Mouse (Mus musculus): ENCODE measurements around the gene Actn2. TPM values are rescaled to one million over a fixed set of nuclear protein-coding genes. Genes with fewer than 3 reads are reported as not detected.

Gene Actn2
- 1.5 and 3.0 TPM in 2 replicates for polyA plus RNA-seq (2016; fragmentation: Nextera tagmentation; extraction: Ambion mirVana)

DNA sequence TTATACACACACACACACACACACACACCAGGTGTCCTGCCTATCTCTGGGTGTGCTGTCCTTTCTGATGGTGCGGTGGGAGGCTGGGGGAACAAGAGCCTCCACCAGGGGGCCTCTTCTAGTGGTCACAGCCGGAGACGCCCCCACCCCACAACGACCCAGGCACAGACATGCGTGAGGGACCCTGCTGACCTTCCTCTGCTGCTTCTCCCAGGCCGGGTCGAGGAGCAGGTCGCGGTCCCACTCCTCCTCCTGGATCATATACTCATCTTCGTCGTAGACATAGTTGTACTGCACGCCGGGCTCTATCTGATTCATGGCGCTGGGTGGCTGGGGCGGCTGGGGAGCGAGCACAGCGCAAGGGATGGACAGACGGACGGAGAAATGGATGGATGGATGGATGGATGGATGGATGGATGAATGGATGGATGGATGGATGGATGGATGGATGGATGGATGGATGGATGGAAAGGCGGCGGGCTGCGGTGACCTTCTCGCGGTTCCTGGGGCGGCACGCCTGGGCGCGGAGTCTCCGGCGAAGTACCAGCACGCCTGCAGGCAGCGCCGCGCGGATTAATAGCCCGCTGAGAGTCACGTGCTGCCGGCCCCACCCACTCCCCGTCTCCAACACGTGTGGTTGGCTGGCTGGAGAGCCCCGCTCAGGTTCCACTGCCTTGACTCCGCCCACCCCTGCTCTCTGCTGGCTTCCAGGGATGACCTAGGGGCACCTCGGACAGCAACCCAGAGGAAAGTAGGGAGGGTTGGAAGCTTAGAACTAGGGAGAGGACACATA lies at the start of gene Actn2:
Gene Actn2 (minus strand): TSS at position 578 of the 793 bp plus-strand sequence.
- WGBS, result under 1% methylated on average over 43 of the region's 43 CpGs
- H3K4me1 ChIP-seq, result peaks cover 14% of the 10 kb centered on the region
- DNase-seq (ENCODE audit: low spot score), result peak; percentile 94

DNA sequence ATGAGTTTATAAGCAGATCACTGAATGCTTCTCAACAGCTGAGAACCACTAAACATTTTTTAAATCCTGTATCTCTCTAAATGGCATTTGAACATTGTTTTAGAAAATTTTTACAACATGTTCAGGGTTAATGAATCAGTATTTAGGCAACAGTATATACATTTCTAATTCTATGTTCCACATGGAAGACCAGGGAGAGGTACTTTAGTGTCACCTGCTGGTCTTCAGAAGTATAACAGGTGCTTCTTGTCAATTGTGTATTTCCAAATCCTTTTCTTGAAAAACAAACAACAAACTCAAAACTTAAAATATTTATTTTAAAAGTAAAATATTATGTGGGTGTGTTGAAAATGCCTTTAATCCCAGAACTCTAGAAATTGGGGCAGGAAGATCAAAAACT lies 45.7 kb upstream of the Actn2 start:
- no peak overlapping the region for H3K4me3 ChIP-seq
- DNase-seq (ENCODE audit: low spot score), result no peak
- H3K27me3 ChIP-seq (replicated peaks; ENCODE audit: low read depth, poor library complexity, severe bottlenecking), result no peaks in the 10 kb centered on the region
- H3K27ac ChIP-seq (replicated peaks), result no peak overlapping the region
- H3K36me3 ChIP-seq (replicated peaks), result no peaks in the 10 kb centered on the region
- no peaks in the 10 kb centered on the region for H3K9me3 ChIP-seq
- no peaks in the 10 kb centered on the region for H3K4me1 ChIP-seq

More for the DNA sequence above, at the start of gene Actn2:
- no peaks in the 10 kb centered on the region for H3K9me3 ChIP-seq
- H3K36me3 ChIP-seq (replicated peaks), result no peaks in the 10 kb centered on the region
- peak within 1 kb of the TSS; percentile 73 for H3K27ac ChIP-seq (replicated peaks)
- peaks cover 5% of the 10 kb centered on the region; the same call in 1 of the 2 replicates for H3K27me3 ChIP-seq (replicated peaks; ENCODE audit: low read depth, poor library complexity, severe bottlenecking)
- peak within 1 kb of the TSS; percentile 56 for H3K4me3 ChIP-seq

DNA sequence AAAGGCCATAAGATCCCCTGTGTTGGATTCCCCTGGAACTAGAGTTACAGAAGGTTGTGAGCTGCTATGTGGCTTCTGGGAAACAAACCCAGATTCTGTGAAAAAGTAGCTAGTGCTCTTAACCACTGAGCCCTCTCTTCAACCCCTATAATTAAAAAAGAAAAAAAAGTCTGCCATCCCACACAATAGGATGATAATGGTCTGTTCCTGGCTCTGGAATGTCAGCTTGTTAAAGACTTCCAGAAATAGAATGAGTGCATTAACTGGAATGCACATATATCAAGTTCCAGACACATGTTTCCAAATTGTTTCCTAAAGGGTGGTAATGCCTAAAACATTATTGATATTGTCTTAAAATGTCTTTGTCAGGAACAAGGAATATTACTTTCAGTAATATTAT lies 44.2 kb upstream of the Actn2 start:
- no peak for DNase-seq (ENCODE audit: low spot score)
- no peaks in the 10 kb centered on the region for H3K4me1 ChIP-seq
- no peaks in the 10 kb centered on the region for H3K36me3 ChIP-seq (replicated peaks)
- no peaks in the 10 kb centered on the region for H3K9me3 ChIP-seq
- no peak overlapping the region for H3K27ac ChIP-seq (replicated peaks)
- H3K4me3 ChIP-seq, result no peak overlapping the region
- no peaks in the 10 kb centered on the region for H3K27me3 ChIP-seq (replicated peaks; ENCODE audit: low read depth, poor library complexity, severe bottlenecking)

DNA sequence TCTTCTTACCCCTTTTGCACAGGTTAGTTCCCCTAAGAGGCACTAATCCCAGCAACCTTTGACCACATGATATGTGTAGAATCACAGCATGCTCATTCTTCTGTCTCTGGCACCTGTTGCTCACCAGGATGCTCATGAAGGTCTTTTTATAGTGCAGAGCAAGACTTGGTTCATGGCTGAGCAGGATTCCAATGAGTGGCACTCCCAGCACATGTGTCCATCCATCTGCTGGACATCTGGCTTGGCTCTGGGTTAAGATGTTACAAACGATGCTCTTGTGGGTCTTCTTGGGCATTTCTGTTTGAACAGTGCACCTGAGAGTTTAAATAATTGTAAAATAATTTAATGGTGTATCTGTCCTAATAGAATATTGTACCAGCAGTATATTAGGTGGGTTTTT lies 36.2 kb upstream of the Actn2 start:
- no peaks in the 10 kb centered on the region for H3K36me3 ChIP-seq (replicated peaks)
- H3K27me3 ChIP-seq (replicated peaks; ENCODE audit: low read depth, poor library complexity, severe bottlenecking), result no peaks in the 10 kb centered on the region
- 70% methylated on average over 1 of the region's 1 CpGs for WGBS
- H3K4me1 ChIP-seq, result no peaks in the 10 kb centered on the region
- no peaks in the 10 kb centered on the region for H3K9me3 ChIP-seq
- no peak overlapping the region for H3K4me3 ChIP-seq
- no peak for DNase-seq (ENCODE audit: low spot score)
- H3K27ac ChIP-seq (replicated peaks), result no peak overlapping the region

DNA sequence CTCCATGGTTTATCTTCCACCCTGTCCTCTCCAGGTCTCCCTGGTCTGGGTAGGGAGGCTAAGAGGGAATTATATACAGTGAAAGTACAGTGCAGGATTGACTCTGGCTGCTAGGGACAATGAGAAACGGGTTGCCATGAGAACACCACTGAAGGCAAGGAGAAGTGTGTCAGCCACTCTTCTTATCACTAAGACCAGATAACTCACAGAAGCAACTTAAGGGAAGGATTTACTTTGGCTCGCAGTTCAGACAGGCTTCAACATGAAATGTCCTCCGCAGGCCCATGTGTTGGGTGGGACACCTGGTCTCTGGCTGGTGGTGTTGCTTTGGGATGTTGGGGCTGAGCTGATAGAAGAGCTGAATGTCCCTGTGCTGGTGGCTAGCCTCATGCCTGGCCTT lies 32.2 kb upstream of the Actn2 start:
- Histone ChIP-seq H3K36me3 (replicated peaks) (no peaks in the 10 kb centered on the region), H3K4me3 (no peak overlapping the region), H3K27ac (replicated peaks) (no peak overlapping the region), H3K9me3 (no peaks in the 10 kb centered on the region), H3K27me3 (replicated peaks; ENCODE audit: low read depth, poor library complexity, severe bottlenecking) (no peaks in the 10 kb centered on the region), H3K4me1 (no peaks in the 10 kb centered on the region)
- no peak for DNase-seq (ENCODE audit: low spot score)
- WGBS, result 85% methylated on average over 3 of the region's 3 CpGs

DNA sequence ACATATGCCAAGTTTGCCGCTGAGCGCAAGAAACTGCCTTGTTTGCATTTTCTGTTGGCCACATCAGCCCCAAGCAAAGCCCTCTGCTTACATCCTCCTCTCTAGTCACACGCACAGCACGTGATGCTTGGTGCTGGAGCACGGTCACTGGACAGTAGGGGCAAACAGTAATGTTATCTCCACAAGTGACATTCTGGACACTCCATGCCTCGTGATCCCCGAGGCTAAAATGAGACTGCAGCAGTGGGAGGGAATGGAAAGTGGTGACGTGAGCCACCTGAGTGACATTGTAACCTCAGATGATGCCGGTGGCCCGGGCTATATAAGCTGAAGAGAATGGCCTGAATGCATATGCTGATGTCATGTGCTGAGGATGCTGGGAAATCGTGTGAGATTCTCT lies 29.4 kb upstream of the Actn2 start:
- Histone ChIP-seq H3K27ac (replicated peaks) (no peak overlapping the region), H3K27me3 (replicated peaks; ENCODE audit: low read depth, poor library complexity, severe bottlenecking) (no peaks in the 10 kb centered on the region), H3K4me3 (no peak overlapping the region), H3K4me1 (no peaks in the 10 kb centered on the region), H3K36me3 (replicated peaks) (no peaks in the 10 kb centered on the region), H3K9me3 (no peaks in the 10 kb centered on the region)
- no peak for DNase-seq (ENCODE audit: low spot score)
- 89% methylated on average over 11 of the region's 11 CpGs for WGBS

DNA sequence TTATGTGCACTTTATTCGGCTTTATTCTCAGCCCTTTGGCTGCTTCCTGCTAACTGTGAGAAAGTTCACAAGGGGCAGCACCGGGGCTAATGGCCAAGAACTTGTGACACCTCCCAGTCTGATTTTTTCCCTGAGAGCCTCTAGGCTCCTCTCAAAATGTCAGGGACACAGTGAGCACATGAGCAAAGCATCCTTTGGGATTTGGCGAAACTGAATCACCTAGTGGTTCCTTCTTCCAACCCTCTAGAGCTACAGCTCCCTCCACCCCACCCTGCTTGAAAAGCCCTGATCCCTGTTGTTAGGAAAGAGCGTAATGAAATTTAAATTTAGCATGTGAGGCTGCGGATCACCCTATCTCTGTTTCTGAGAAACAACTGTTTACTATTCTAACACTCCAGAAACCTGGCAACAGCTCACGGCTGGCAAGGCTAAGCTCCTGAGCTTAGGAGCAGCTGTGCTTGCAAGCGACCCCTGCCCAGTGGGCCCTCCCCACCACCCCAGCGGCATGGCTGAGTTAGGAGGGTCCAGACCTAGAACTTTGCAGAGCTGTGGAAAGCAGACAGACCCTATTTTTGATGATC lies 28.6 kb upstream of the Actn2 start:
- Histone ChIP-seq H3K36me3 (replicated peaks) (no peaks in the 10 kb centered on the region), H3K4me1 (no peaks in the 10 kb centered on the region), H3K9me3 (no peaks in the 10 kb centered on the region), H3K27ac (replicated peaks) (no peak overlapping the region), H3K27me3 (replicated peaks; ENCODE audit: low read depth, poor library complexity, severe bottlenecking) (no peaks in the 10 kb centered on the region), H3K4me3 (no peak overlapping the region)
- 68% methylated on average over 8 of the region's 8 CpGs for WGBS
- no peak for DNase-seq (ENCODE audit: low spot score)

DNA sequence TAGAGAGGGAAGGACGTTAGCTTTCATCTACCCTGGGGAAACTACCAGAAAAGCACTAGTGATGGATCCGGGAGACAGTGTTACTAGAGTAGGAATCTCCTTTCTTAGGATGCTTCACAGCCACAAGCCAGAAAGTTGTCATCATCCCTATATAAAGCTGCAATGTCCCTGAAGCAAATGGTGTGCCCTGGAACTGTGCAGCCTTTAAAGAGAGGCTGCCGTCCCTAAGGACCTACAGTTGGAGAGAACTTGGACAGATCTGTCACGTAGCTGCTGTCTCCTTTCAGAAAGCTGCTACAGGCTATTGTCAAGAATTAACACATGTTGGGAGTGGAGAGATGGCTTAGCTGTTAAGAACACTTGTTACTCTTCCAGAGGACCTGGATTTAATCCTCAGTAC lies 20.9 kb upstream of the Actn2 start:
- no peaks in the 10 kb centered on the region for H3K9me3 ChIP-seq
- DNase-seq (ENCODE audit: low spot score), result no peak
- no peak overlapping the region for H3K27ac ChIP-seq (replicated peaks)
- H3K27me3 ChIP-seq (replicated peaks; ENCODE audit: low read depth, poor library complexity, severe bottlenecking), result no peaks in the 10 kb centered on the region
- WGBS, result 88% methylated on average over 4 of the region's 4 CpGs
- H3K4me3 ChIP-seq, result no peak overlapping the region
- H3K4me1 ChIP-seq, result no peaks in the 10 kb centered on the region
- H3K36me3 ChIP-seq (replicated peaks), result no peaks in the 10 kb centered on the region

DNA sequence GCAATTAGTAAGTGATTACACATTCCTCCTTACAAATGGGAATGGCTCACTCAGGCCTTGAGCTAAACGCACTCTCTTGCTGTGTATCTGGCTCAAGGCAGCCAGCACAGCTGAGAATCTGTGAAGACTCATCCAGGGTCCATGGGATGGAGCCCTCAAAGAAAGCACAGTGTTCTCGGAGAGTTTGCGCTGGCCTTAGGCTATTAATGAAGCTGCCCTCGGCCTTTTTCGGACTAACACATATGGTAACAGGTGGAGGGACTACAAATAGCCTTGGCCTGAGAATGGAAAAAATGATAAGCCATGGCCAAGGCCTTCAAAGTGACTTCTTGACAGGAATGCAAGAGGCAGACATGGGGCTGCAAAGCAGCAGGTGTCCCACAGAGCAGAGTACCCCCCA lies 17.0 kb upstream of the Actn2 start:
- H3K27ac ChIP-seq (replicated peaks), result no peak overlapping the region
- H3K4me3 ChIP-seq, result no peak overlapping the region
- no peak for DNase-seq (ENCODE audit: low spot score)
- no peaks in the 10 kb centered on the region for H3K27me3 ChIP-seq (replicated peaks; ENCODE audit: low read depth, poor library complexity, severe bottlenecking)
- H3K36me3 ChIP-seq (replicated peaks), result no peaks in the 10 kb centered on the region
- H3K4me1 ChIP-seq, result no peaks in the 10 kb centered on the region
- 83% methylated on average over 5 of the region's 5 CpGs for WGBS
- no peaks in the 10 kb centered on the region for H3K9me3 ChIP-seq

DNA sequence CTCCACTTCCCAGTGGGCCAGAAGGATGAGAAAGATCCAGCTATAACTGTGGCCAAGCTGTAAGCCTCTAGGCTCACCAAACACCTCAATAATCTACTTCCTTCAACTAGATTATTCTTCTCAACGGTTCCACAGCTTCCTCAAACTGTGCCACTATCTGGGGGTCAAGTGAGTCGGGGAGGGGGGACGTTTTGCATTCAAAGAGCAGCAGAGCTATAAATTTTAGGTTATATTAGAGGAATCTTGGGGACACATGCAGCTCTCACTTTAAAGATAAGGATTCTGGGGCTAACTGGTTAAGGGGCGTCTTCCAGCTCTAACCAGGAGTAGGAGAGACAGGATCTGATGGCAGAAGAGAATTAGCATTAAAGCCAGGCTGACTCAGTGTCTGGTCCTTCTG lies 15.6 kb upstream of the Actn2 start:
- DNase-seq (ENCODE audit: low spot score), result no peak
- Histone ChIP-seq H3K36me3 (replicated peaks) (no peaks in the 10 kb centered on the region), H3K4me3 (no peak overlapping the region), H3K9me3 (no peaks in the 10 kb centered on the region), H3K27me3 (replicated peaks; ENCODE audit: low read depth, poor library complexity, severe bottlenecking) (no peaks in the 10 kb centered on the region), H3K27ac (replicated peaks) (no peak overlapping the region), H3K4me1 (no peaks in the 10 kb centered on the region)
- 69% methylated on average over 4 of the region's 4 CpGs for WGBS

DNA sequence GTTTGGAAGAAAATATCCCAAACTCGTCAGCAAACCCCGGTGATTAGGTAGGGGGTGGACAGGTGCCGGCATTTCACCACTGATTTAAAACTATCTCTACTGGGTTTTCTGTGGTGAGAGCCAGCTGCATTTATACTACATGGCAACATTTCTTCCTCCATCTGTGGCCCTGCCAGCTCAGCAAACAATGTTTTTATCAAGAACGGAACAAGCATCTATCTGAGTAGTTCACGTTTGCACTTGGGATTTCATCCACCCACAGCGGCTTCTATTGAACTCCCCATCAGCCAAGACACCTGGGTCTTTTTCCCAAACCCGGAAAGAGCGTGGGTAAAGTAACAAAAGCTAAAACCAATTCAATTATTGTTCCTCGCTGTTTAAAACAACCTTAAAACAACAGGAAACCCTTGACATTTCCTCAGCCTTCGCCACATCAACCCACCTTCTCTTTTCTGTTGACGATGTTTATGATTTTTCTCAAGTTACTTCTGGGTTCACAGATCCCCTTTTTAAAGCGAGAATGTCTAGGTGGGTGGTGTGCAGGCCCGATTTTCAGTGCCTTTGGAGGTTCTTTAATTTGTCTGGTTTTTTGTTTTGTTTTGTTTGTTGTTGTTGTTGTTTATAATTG lies 8.8 kb upstream of the Actn2 start:
- H3K36me3 ChIP-seq (replicated peaks), result no peaks in the 10 kb centered on the region
- WGBS, result 79% methylated on average over 13 of the region's 13 CpGs
- H3K4me3 ChIP-seq, result no peak overlapping the region
- no peaks in the 10 kb centered on the region for H3K4me1 ChIP-seq
- DNase-seq (ENCODE audit: low spot score), result no peak
- H3K27me3 ChIP-seq (replicated peaks; ENCODE audit: low read depth, poor library complexity, severe bottlenecking), result no peaks in the 10 kb centered on the region
- no peak overlapping the region for H3K27ac ChIP-seq (replicated peaks)
- no peaks in the 10 kb centered on the region for H3K9me3 ChIP-seq

DNA sequence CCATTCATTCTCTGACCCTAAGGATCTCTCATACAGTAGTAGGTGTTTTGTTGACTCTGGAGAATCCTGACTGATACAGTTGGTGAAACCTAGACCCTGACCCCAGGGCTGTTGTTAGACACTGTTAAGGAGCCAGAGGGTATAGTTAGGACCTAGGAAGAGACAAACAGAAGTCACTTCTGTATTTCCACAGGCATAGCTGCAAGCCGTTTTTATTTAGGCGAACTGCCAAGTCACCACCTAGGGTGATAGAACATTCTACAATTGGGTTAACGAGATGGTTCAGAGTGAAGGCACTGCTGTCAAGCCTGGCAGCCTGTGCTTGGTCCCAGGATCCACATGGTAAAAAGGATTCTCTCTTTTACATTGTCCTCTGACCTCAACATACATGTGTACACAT lies 6.3 kb upstream of the Actn2 start:
- WGBS, result 84% methylated on average over 3 of the region's 3 CpGs
- no peaks in the 10 kb centered on the region for H3K36me3 ChIP-seq (replicated peaks)
- DNase-seq (ENCODE audit: low spot score), result no peak
- no peak overlapping the region for H3K27ac ChIP-seq (replicated peaks)
- H3K4me3 ChIP-seq, result no peak overlapping the region
- H3K27me3 ChIP-seq (replicated peaks; ENCODE audit: low read depth, poor library complexity, severe bottlenecking), result no peaks in the 10 kb centered on the region
- H3K4me1 ChIP-seq, result no peaks in the 10 kb centered on the region
- no peaks in the 10 kb centered on the region for H3K9me3 ChIP-seq

DNA sequence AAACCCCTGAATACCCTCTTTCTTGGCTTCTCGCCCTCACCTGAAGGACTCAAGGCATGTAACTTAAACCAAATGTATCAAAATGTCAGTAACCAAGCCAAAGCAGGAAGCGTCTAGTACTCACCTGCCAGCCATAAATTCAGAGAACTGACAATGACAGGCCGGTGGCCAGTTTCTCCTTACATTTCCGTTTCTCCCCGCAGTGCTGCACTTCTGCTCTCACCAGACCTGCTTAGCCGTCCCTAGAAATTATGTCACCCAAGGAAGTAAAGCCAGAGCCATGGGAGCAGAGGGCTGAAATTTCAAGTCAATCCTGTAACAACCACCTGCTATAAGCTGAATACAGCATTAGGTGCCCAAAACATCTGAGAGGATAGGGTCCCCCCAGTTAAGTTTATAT lies 887 bp upstream of the Actn2 start:
- no peaks in the 10 kb centered on the region for H3K9me3 ChIP-seq
- H3K27me3 ChIP-seq (replicated peaks; ENCODE audit: low read depth, poor library complexity, severe bottlenecking), result peaks cover 5% of the 10 kb centered on the region; the same call in 1 of the 2 replicates
- no peak overlapping the region for H3K27ac ChIP-seq (replicated peaks)
- peaks cover 14% of the 10 kb centered on the region for H3K4me1 ChIP-seq
- 62% methylated on average over 6 of the region's 6 CpGs for whole genome bisulfite sequencing
- no peak for DNase-seq (ENCODE audit: low spot score)
- no peaks in the 10 kb centered on the region for H3K36me3 ChIP-seq (replicated peaks)
- H3K4me3 ChIP-seq, result no peak overlapping the region
